Mouse (Mus musculus) lung, adult 2 months (tissue): ENCODE results near the gene Kcnh8. TPM values are rescaled to one million over a fixed set of nuclear protein-coding genes. Genes with fewer than 3 reads are reported as not detected.

Source experiments
- DNase-seq: peaks from one replicate; pipeline ENCODE4 v3.0.0; 2022
- H3K4me1 ChIP-seq: fragments of 200-500 bp; 2 replicates; pipeline ENCODE4 v1.6.1; 2011; ENCODE audit warnings: low read length; ENCODE audit not compliant: control insufficient read depth, insufficient read depth
- H3K4me3 ChIP-seq: fragments of 200-500 bp; replicated peaks from 2 replicates; pipeline ENCODE3; 2011; ENCODE audit warnings: low read depth, mild to moderate bottlenecking, control low read depth, low read length; ENCODE audit errors: extremely low read depth
- CTCF ChIP-seq: fragments of 200-500 bp; IDR thresholded peaks from 2 replicates; pipeline ENCODE4 v1.5.1; 2011; ENCODE audit warnings: mild to moderate bottlenecking, low read length, control low read depth; ENCODE audit not compliant: insufficient read depth
- POLR2A ChIP-seq: fragments of 200-500 bp; IDR thresholded peaks from 2 replicates; pipeline ENCODE4 v1.6.1; 2011; ENCODE audit warnings: low read depth, mild to moderate bottlenecking, control low read depth, low read length, borderline replicate concordance; ENCODE audit errors: extremely low read depth
- WGBS: fragments of 180-500 bp; shearing (Covaris S2); methylation state at CpG from one replicate; pipeline ENCODE4 v1.1.7; 2018; 5-methylcytosine and 5-hydroxymethylcytosine counted together
- polyA plus RNA-seq: library from polyadenylated mRNA; depleted of rRNA; stranded (reverse); fragments of >200 nt; gene quantifications from 2 replicates; pipeline ENCODE4 v1.2.3, GENCODE M21; 2012

Kcnh8 gene
- polyA plus RNA-seq, 1 experiment, result 0.05 TPM

- TF ChIP-seq POLR2A (no peak), CTCF (no peak)
- H3K4me3 ChIP-seq, result no peak overlapping the region
- 84% methylated on average over 4 of the region's 4 CpGs for WGBS
These were observed 378.4 kb downstream of the Kcnh8 start for GRCm38 (mm10) chr17:52980958-52981357.

More at GRCm38 (mm10) chr17:52980958-52981357, 378.4 kb downstream of the Kcnh8 start:
- no peak for DNase-seq
- no peaks in the 10 kb centered on the region for H3K4me1 ChIP-seq
